Mouse (Mus musculus): ENCODE data around the gene Zbtb17.

- TF ChIP-seq CTCF (IDR thresholded peaks at IDR 0.05; ENCODE audit: control insufficient read depth, insufficient read depth, low read length) (no peak), POLR2A (IDR thresholded peaks at IDR 0.05; ENCODE audit: borderline replicate concordance, control insufficient read depth, low read depth, low read length) (no peak)
Observed at GRCm38 (mm10) chr4:141422841-141423240, 21.6 kb upstream of the Zbtb17 start.
